Mouse (Mus musculus) adrenal gland (tissue): Measurements from ENCODE around the gene Cct6b.

ENCODE experiments used
- intact Hi-C: fragments of 180-260 bp; cut with DNase I; formaldehyde crosslinking; loops from one replicate; pipeline ENCODE4 v1.15.1; 2025
- long read RNA-seq, 2 experiments: library from polyadenylated mRNA; unstranded; transcript quantifications; one replicate each; pipeline ENCODE4 v2.0.0; 2020; ENCODE audit warnings: borderline replicate concordance in 1 of 2; ENCODE audit not compliant: insufficient replicate concordance in 1 of 2

Cct6b gene
- long read RNA-seq, experiment 1, partial matches to known transcripts: 1 of 1 reads
- long read RNA-seq, experiment 1, other reads (novel, unspliced or antisense): 0 of 1 reads
- long read RNA-seq, experiment 2, partial matches to known transcripts: 0 of 2 reads
- long read RNA-seq, experiment 2, other reads (novel, unspliced or antisense): 2 of 2 reads

DNA sequence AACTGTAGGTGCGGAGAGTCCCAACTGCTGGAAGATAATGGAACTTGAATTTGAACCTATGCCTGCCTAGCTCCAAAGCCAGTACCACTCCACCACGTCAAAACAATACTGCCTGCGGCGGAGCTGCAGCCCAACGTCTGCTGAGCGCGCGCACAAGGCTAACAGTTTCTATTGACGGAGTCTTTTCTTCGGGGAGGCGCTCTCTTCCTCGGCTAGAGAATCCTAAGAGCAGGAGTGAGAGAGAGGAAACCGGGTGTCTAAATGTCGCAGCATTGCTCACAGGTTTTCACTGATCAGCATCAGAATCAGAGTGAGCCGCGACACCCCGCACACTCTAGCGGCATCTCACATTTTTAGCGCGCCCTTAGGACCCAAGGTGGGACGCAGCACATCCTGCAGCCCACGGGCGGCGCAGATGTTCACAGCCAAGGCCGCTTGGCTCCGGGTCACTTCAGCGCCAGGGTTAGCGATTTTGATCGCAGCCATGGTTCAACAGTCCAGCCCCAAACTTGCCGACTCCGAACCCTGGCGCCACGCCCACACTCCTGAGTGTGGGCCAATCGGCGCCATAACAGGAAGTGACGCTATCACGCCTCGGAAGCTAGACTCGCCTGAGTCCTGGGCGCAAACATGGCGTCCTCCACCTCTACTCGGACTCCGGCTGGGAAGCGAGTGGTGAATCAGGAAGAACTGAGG lies at the start of gene Cct6b, which contains the start of gene Zfp830:
Gene Cct6b, minus strand, starts transcription at position 580 of the 696 bp plus-strand sequence.
Gene Zfp830, plus strand, starts transcription at position 604 of the 696 bp plus-strand sequence.
- intact Hi-C loops: loop anchor here (2.0 kb wide), 1 partner anchor 17 kb away; the partner anchor contains the start of gene Lig3

DNA sequence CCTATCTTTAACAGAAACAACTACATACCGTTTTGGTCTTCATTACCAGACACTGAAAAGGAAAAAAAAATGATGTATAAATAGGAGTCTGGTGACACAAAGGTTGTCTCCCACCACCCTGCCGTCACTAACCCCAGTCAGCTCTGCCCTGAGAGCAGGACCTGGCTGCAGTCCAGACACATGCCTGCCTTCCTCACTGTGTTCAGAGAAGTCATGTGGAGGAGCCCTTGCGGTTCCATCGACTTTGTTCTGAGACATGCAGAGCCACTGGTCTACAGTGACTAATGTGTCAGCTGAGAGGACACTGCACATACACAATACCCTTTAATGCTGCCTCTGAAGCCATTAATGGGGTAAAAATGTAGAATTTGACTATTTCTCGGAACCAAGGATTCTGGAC lies 44.4 kb upstream of the Cct6b start:
- intact Hi-C loops: no loop called here

DNA sequence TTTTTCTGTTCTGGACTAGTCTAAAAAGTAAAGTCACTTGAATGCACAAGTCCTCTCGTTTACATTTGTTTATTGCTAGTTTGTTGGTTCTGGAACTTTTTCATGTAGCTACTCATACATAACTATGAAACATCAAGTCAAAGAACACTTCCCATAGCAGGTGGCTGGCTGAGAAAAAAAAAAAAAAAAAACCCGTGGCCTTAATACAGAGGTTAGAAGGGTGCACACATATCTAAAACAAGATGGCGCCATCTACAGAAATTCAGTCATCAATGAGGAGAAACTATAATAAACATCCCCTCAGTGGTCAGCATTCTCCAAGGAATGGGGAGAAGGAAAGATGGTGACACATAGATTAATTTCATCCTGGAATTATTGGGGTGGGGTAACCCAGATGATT lies 43.2 kb upstream of the Cct6b start:
- intact Hi-C loops: no loop called here

- intact Hi-C loops: no loop called here
These were observed 42.5 kb upstream of the Cct6b start for GRCm38 (mm10) chr11:82806656-82807055.

- intact Hi-C loops: no loop called here
These were observed 19.3 kb upstream of the Cct6b start for GRCm38 (mm10) chr11:82783453-82783852.

GRCm38 (mm10) chr11:82782197-82782596 lies 18.1 kb upstream of the Cct6b start:
- intact Hi-C loops: no loop called here

DNA sequence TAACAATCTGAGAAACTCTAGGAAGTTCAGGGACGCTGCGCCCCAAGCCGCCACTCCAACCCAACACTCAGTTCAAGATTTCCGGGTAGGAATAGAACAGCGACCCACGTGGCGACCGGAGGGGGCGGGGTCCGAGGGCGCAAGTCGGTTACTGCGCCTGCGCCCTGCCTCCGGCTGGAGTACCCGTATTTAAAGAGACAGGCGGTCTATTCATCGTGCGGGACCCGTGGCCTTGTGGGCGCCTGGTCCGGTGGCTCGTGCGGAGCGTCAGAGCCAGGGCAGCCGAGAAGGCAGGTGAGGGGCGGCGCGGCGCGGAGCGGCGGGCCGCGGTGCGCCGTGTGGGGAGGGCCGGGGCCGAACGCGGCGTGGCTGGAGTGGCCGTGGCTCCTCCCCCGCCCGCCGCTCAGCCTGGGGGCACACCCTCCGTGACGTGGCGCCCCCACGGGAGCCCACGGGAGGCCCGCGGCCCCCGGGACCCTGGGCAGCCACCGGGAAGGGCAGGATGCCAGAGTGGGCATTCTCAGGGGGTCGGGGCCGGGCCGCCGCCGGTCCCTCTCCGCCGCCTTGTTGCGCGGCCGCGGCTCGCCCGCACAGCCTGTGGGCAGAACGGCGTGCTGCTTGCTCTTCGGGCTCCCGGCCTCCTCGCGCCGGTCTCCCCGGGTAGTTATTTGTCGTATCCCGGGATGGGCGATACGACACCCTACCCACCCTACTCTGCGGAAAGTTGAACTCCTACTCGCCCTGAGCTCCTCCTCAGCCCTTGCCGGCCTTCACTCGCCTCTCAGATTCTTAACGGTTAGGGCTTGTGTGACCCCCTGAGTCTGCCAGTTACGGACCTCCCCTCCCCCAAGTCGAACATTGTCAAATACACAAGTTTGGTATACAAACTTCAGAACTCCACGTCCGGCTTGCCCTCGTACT lies 17.1 kb upstream of the Cct6b start, which contains the start of gene Lig3:
Gene Lig3, plus strand, starts transcription at position 126 of the 921 bp plus-strand sequence.
- intact Hi-C loops: loop anchor here (2.0 kb wide), 1 partner anchor 16 kb away; the partner anchor contains the start of genes Cct6b and Zfp830

DNA sequence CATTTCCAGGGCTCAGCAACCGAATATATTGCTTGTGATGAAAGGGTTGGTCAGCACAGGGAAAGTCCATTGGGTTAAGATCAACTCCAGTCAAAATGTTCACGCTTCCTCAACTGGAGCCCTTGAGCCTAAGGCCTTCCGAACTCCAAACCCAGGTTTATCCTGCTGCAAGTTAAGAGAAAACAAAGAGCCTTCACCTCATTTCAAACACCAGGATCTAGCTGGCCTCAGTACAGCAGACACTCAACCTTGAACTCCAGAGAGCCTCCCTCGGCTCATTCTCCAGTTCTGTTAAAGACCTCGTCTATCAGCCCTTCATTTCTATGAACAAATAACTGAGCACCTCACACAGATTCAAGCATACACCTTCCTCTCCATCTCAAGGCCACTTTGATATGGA lies 16.0 kb upstream of the Cct6b start:
- intact Hi-C loops: loop anchor here (2.0 kb wide), 1 partner anchor 15 kb away; the partner anchor contains the start of genes Cct6b and Zfp830

DNA sequence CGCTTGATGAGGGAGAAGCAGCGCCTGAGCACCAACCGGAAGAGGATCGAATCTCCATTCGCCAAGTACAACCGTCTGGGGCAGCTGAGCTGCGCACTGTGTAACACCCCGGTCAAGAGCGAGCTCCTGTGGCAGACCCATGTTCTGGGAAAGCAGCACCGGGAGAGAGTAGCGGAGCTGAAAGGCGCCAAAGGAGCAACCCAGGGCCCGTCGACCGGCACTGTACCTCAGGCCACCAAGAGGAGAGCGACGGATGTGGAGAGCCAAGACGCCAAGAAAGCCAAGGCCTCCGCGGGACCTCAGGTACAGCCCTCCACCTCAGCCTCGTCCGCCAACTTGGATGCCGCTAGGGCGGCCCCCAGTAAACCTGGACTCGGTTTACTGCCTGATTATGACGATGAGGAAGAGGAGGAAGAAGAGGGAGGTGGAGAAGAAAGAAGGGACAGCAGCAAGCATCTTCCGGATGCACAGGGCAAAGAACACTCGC lies 360 bp upstream of the Cct6b start:
- intact Hi-C loops: loop anchor here (2.0 kb wide), 1 partner anchor 16 kb away; the partner anchor contains the start of gene Lig3

DNA sequence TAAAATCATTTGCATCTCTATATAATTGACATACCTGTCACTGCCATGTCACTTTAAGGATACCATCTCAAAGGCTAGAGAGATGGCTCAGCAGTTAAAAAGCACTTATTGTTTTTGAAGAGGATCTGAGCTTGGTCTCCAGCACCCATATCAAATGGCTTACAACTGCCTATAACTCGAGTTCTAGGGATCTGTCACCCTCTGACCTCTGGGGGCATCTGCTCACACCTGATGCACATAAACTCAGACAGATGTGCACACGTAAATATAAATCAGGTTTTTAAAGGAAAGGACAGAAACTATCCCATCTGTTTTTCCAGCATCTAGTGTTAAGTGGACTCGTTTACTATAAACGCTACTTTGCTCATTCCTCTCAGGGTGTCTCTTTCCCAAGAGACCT lies 860 bp downstream of the Cct6b start:
- intact Hi-C loops: no loop called here

DNA sequence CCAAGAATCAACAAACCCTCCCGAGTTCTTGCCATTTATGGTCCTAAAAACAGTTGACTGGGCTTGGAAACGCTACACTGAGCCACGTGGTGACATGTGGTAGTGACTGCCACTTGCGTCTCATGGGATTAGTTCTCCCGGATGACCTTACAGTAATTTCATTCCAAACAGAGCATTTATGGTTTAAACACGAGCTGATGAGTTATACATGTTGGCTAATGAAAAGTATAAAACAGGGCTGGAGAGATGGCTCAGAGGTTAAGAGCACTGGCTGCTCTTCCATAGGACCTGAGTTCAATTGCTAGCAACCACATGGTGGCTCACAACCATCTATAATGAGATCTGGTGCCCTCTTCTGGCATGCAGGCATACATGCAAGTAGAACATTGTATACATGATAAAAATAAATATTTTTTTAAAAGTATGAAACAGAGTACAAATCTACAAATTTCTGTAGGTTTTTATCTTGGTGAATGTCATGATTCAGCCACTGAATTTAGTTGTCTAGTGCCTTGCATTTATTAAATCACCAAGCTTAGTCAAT lies 1.8 kb downstream of the Cct6b start:
- intact Hi-C loops: no loop called here

DNA sequence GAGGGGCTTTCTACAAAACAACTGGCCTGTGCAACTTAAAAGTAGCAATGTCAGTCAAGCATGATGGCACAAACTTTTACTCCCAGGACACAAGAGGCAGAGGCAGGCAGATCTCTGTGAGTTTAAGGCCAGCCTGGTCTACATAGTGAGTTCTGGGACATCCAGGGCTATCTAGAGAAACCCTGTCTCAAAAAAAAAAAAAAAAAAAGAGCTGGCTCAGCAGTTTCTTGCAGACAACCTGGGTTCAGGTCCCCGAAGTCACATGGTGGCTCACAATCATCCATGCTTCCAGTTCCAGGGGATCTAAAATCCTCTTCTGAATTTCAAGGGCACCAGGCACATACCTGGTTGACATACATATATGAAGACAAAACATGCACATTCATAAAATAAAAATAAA lies 8.2 kb downstream of the Cct6b start:
- intact Hi-C loops: no loop called here

DNA sequence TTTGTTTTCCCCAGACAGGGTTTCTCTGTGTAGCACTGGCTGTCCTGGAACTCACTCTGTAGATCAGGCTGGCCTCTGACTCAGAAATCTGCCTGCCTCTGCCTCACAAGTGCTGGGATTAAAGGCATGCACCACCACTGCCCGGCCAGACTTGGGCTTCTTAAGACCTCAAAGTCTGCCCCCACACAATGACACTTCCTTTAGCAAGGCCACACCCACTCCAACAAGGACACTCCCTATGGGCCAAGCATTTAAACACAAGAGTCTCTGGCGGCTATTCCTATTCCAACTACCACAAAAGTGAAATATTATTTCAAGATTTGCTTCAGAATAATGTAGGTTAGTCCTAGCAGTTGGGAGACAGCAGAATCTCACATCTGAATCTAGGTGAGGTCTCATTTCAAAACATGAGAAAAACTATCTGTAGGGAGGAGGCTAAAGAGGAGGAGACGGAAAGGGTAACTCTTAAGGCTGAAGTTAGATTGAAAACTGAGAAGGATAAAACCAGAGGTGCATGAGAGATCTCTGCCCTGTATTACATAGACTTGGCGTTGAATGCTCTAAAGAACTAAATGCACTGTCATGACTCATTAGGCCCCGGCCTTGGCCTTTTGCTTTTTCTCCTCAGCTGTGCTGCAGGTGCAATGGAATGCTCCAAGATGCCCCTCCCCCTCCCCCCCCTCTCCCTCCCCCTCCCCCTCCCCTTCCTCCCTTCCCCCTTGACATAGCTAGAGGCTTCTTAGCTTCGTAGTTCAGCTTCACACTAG lies 11.6 kb downstream of the Cct6b start:
- intact Hi-C loops: no loop called here

GRCm38 (mm10) chr11:82746857-82747366 lies 17.2 kb downstream of the Cct6b start:
- intact Hi-C loops: loop anchor here (5.0 kb wide), 2 partner anchors 125 to 145 kb away; partner anchors contain the start of genes Fndc8, Rad51d and Rffl

DNA sequence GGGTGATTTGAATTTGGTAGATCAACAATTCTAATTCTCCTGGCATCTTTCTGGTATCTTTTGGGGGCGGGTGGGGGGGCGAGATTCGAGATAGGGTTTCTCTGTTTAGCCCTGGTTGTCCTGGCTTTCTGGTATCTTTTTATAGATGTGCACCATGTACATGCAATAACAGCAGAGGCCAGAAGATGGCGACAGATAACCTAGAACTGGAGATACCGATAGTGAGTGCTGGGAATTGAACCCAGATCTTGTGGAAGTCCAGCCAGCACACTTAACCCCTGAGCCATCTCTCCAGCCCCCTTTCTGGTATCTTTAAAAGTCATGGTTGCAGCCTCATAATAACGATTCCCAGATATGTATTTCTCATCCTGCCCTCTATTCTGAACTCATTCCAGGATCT lies 18.0 kb downstream of the Cct6b start:
- intact Hi-C loops: loop anchor here (5.0 kb wide), 2 partner anchors 126 to 146 kb away; partner anchors contain the start of genes Fndc8, Rad51d and Rffl

- intact Hi-C loops: no loop called here
These were observed 25.1 kb downstream of the Cct6b start for GRCm38 (mm10) chr11:82739006-82739405.

DNA sequence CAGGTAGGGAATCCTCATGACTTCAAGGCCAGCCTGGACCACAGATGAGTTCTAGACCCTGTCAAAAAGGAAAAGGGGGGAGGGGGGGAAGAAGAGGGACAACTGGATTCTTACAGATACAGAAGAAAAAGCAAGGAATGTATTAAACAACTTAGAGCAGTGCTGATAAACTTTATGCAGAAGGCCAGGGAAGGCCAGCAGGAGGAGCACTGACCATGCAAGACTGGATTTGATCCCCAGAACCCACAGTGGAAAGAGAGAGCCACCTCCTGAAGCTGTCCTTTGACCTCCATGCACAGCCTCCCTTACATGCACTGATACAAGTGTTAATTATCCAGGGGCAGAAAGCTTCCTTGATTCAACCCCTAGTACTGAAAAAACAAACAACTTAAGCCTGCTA lies 29.9 kb downstream of the Cct6b start:
- intact Hi-C loops: no loop called here

DNA sequence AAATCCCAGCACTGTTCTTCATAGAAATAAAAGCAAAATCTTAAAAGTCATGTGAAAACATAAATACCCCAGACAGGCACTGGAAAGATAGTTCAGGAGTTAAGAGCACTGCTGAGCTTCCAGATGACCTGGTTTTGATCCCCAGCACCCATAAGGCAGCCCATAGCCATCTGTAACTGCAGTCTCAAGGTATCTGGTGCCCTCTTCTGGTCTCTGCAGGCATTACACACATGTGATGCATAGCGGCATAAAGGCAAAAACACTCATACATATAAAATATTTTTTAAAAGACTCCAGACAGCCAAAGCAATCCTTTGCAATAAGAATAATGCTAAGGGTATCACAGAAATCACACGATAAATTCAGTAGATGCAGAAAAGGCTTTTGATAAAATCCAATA lies 37.3 kb downstream of the Cct6b start:
- intact Hi-C loops: no loop called here

- intact Hi-C loops: no loop called here
These were observed 44.8 kb downstream of the Cct6b start for GRCm38 (mm10) chr11:82719294-82719693.

- intact Hi-C loops: no loop called here
These were observed 51.4 kb downstream of the Cct6b start for GRCm38 (mm10) chr11:82712681-82713080.
